In genomic region chr5:51547442-51548035, GRCm38 (mm10) we compare ENCODE assay signal across 29 mouse cellular contexts. TPM values are rescaled to one million over a fixed set of nuclear protein-coding genes. Genes with fewer than 3 reads are reported as not detected.
DNase-seq lines count a peak whose midpoint lies in the region; ATAC-seq lines count a peak whose summit lies in the region.
"Had no signal": no experiment of that assay in that cellular context is flagged by ENCODE, and none has a peak within 500 bp of the region (broad histone marks: within the 10 kb centered on the region; RNA-seq: fewer than 3 reads in every experiment).

No protein-coding gene starts in this region.

- H3K9me3 ChIP-seq in forebrain, embryonic 15.5 days, result no peaks in the 10 kb centered on the region
- H3K9me3 ChIP-seq in forebrain, embryonic 10.5 days, result no peaks in the 10 kb centered on the region
- no peaks in the 10 kb centered on the region for H3K9me3 ChIP-seq in heart, embryonic 14.5 days (ENCODE audit: control insufficient read depth, low read length)
- no peaks in the 10 kb centered on the region for H3K9me3 ChIP-seq in midbrain, embryonic 11.5 days (ENCODE audit: control insufficient read depth, low read length)
- H3K9me3 ChIP-seq in midbrain, embryonic 14.5 days (ENCODE audit: control insufficient read depth, low read length), result no peaks in the 10 kb centered on the region
- H3K9me3 ChIP-seq: embryonic facial prominence, embryonic 10.5 days; embryonic facial prominence, embryonic 15.5 days; hindbrain, embryonic 12.5 days; limb, embryonic 10.5 days; limb, embryonic 15.5 days; liver, embryonic 13.5 days; midbrain, embryonic 13.5 days had no signal

- H3K36me3 ChIP-seq in forebrain, embryonic 15.5 days, result no peaks in the 10 kb centered on the region
- H3K36me3 ChIP-seq in forebrain, embryonic 10.5 days (replicated peaks), result no peaks in the 10 kb centered on the region
- H3K36me3 ChIP-seq in heart, embryonic 14.5 days (ENCODE audit: control insufficient read depth, insufficient read depth, low read length), result peaks cover 47% of the 10 kb centered on the region
- H3K36me3 ChIP-seq in midbrain, embryonic 11.5 days (ENCODE audit: control insufficient read depth, insufficient read depth, low read length), result no peaks in the 10 kb centered on the region
- no peaks in the 10 kb centered on the region for H3K36me3 ChIP-seq in midbrain, embryonic 14.5 days (ENCODE audit: control insufficient read depth, insufficient read depth, low read length)
- H3K36me3 ChIP-seq: embryonic facial prominence, embryonic 10.5 days; embryonic facial prominence, embryonic 15.5 days; hindbrain, embryonic 12.5 days; limb, embryonic 10.5 days; limb, embryonic 15.5 days; liver, embryonic 13.5 days; midbrain, embryonic 13.5 days had no signal

- H3K27ac ChIP-seq in forebrain, embryonic 15.5 days (replicated peaks), result no peak overlapping the region
- no peak overlapping the region for H3K27ac ChIP-seq in forebrain, embryonic 10.5 days
- no peak overlapping the region; a peak in 1 of 4 replicates for H3K27ac ChIP-seq in heart, embryonic 14.5 days (replicated peaks in 1 of 2; ENCODE audit: control insufficient read depth in 1 of 2, insufficient read depth in 1 of 2, low read depth in 2 of 2, low read length in 2 of 2)
- no peak overlapping the region for H3K27ac ChIP-seq in midbrain, embryonic 11.5 days (ENCODE audit: low read depth, low read length)
- H3K27ac ChIP-seq in midbrain, embryonic 14.5 days (replicated peaks; ENCODE audit: low read depth, low read length), result no peak overlapping the region
- H3K27ac ChIP-seq: embryonic facial prominence, embryonic 10.5 days; embryonic facial prominence, embryonic 15.5 days; hindbrain, embryonic 12.5 days; kidney, postnatal 0 days; limb, embryonic 10.5 days; limb, embryonic 15.5 days; liver, embryonic 13.5 days; midbrain, embryonic 13.5 days had no signal

- no peaks in the 10 kb centered on the region for H3K27me3 ChIP-seq in forebrain, embryonic 15.5 days
- H3K27me3 ChIP-seq in forebrain, embryonic 10.5 days (ENCODE audit: poor library complexity, severe bottlenecking), result peaks cover 6% of the 10 kb centered on the region; the same call in 1 of the 2 replicates
- H3K27me3 ChIP-seq in heart, embryonic 14.5 days (ENCODE audit: control insufficient read depth, insufficient read depth, low read length), result no peaks in the 10 kb centered on the region
- no peaks in the 10 kb centered on the region for H3K27me3 ChIP-seq in midbrain, embryonic 11.5 days (ENCODE audit: control insufficient read depth, insufficient read depth, low read length)
- 0 out of 2 replicates have a peak, but pooled peaks cover 4% of the 10 kb centered on the region for H3K27me3 ChIP-seq in midbrain, embryonic 14.5 days (ENCODE audit: control insufficient read depth, insufficient read depth, low read length)
- H3K27me3 ChIP-seq: embryonic facial prominence, embryonic 15.5 days; hindbrain, embryonic 12.5 days; liver, embryonic 13.5 days had no signal

- H3K4me3 ChIP-seq in forebrain, embryonic 15.5 days, result no peak overlapping the region
- no peak overlapping the region for H3K4me3 ChIP-seq in forebrain, embryonic 10.5 days
- H3K4me3 ChIP-seq in heart, embryonic 14.5 days (ENCODE audit: control insufficient read depth in 1 of 2, insufficient read depth in 1 of 2, low read depth in 1 of 2, low read length in 2 of 2), result no peak overlapping the region
- H3K4me3 ChIP-seq in midbrain, embryonic 11.5 days (ENCODE audit: low read depth, low read length), result no peak overlapping the region
- no peak overlapping the region for H3K4me3 ChIP-seq in midbrain, embryonic 14.5 days (replicated peaks; ENCODE audit: low read depth, low read length)
- H3K4me3 ChIP-seq: embryonic facial prominence, embryonic 10.5 days; embryonic facial prominence, embryonic 15.5 days; hindbrain, embryonic 12.5 days; limb, embryonic 10.5 days; limb, embryonic 15.5 days; liver, embryonic 13.5 days; megakaryocyte, embryonic 14.5 days; midbrain, embryonic 13.5 days had no signal

- H3K9ac ChIP-seq in forebrain, embryonic 15.5 days (replicated peaks), result no peak overlapping the region
- H3K9ac ChIP-seq in heart, embryonic 14.5 days (ENCODE audit: low read length), result peak overlapping the region; percentile 0; the same call in 1 of the 2 replicates
- no peak overlapping the region for H3K9ac ChIP-seq in midbrain, embryonic 11.5 days (ENCODE audit: low read length)
- H3K9ac ChIP-seq in midbrain, embryonic 14.5 days (replicated peaks; ENCODE audit: low read length), result no peak overlapping the region
- H3K9ac ChIP-seq: embryonic facial prominence, embryonic 15.5 days; hindbrain, embryonic 12.5 days; limb, embryonic 15.5 days; liver, embryonic 13.5 days; midbrain, embryonic 13.5 days had no signal

- 0 out of 2 replicates have a peak, but pooled peaks have one; percentile 21 for ATAC-seq in forebrain, embryonic 15.5 days (replicated peaks)
- ATAC-seq in heart, embryonic 14.5 days (ENCODE audit: insufficient number of reproducible peaks, insufficient read depth, low FRiP score, low read depth), result no peak
- no peak for ATAC-seq in midbrain, embryonic 11.5 days (ENCODE audit: low FRiP score)
- no peak for ATAC-seq in midbrain, embryonic 14.5 days (ENCODE audit: low FRiP score, low TSS enrichment)
- ATAC-seq: CD4-positive, CD25-positive, alpha-beta regulatory T cell, adult 4 months; intestine, embryonic 16.5 days; lung, postnatal 0 days; midbrain, embryonic 13.5 days had no signal

- no peak overlapping the region for H3K4me2 ChIP-seq in forebrain, embryonic 15.5 days (replicated peaks)
- peak overlapping the region; percentile 3 for H3K4me2 ChIP-seq in heart, embryonic 14.5 days (ENCODE audit: low read length)
- H3K4me2 ChIP-seq in midbrain, embryonic 11.5 days, result no peak overlapping the region
- no peak overlapping the region for H3K4me2 ChIP-seq in midbrain, embryonic 14.5 days (ENCODE audit: low read length)
- H3K4me2 ChIP-seq: embryonic facial prominence, embryonic 15.5 days; hindbrain, embryonic 12.5 days; limb, embryonic 15.5 days; liver, embryonic 13.5 days; midbrain, embryonic 13.5 days had no signal

- H3K4me1 ChIP-seq in forebrain, embryonic 15.5 days, result peaks cover 14% of the 10 kb centered on the region
- peaks cover 10% of the 10 kb centered on the region for H3K4me1 ChIP-seq in forebrain, embryonic 10.5 days
- H3K4me1 ChIP-seq in heart, embryonic 14.5 days (ENCODE audit: control insufficient read depth in 2 of 2, insufficient read depth in 2 of 2, low read length in 2 of 2), result peaks cover 16 to 58% of the 10 kb centered on the region in 2 experiments
- H3K4me1 ChIP-seq in midbrain, embryonic 11.5 days (ENCODE audit: control insufficient read depth, insufficient read depth, low read length), result no peaks in the 10 kb centered on the region
- H3K4me1 ChIP-seq in midbrain, embryonic 14.5 days (ENCODE audit: control insufficient read depth, insufficient read depth, low read length), result peaks cover 6% of the 10 kb centered on the region
- H3K4me1 ChIP-seq: embryonic facial prominence, embryonic 10.5 days; embryonic facial prominence, embryonic 15.5 days; hindbrain, embryonic 12.5 days had no signal

- DNase-seq in forebrain, embryonic 10.5 days (ENCODE audit: extremely low spot score, low spot score), result no peak
- DNase-seq in heart, postnatal 25 days (ENCODE audit: low spot score), result no peak
- peak; percentile 33 for DNase-seq in midbrain, embryonic 11.5 days (ENCODE audit: low spot score, missing footprints)
- no peak for DNase-seq in midbrain, embryonic 14.5 days
- DNase-seq in testis, postnatal 10 days (ENCODE audit: low spot score), result no peak
- DNase-seq: adrenal gland, postnatal 25 days; cerebellum, adult 2 months; cerebellum, postnatal 25 days; gastrocnemius, postnatal 25 days; kidney, adult 8-10 months; kidney, postnatal 4 days; layer of hippocampus, adult 9-11 months; liver, embryonic 13.5 days; lung, adult 18-20 months; lung, postnatal 4 days; right cerebral cortex, postnatal 14 days had no signal

- 24% methylated on average over 6 of the region's 6 CpGs for WGBS in forebrain, embryonic 15.5 days
- WGBS in forebrain, embryonic 10.5 days, result 82% methylated on average over 6 of the region's 6 CpGs
- 57% methylated on average over 6 of the region's 6 CpGs for WGBS in heart, embryonic 14.5 days
- WGBS in midbrain, embryonic 11.5 days, result 89% methylated on average over 6 of the region's 6 CpGs
- WGBS in midbrain, embryonic 14.5 days, result 83% methylated on average over 6 of the region's 6 CpGs

- intact Hi-C loops in heart, postnatal 25 days (cut with DNase I), result no loop called here

RNA-seq across cellular contexts. Expression of gene Ppargc1a, which starts 20.0 kb away (rescaled TPM):
- polyA plus RNA-seq in forebrain, embryonic 15.5 days (2015; fragmentation: Nextera tagmentation; extraction: Ambion mirVana), result 7.2 and 7.9 TPM in 2 replicates
- 2.0 and 2.6 TPM in 2 replicates for polyA plus RNA-seq in forebrain, embryonic 10.5 days (2016; fragmentation: Nextera tagmentation; extraction: Ambion mirVana)
- polyA plus RNA-seq in heart, embryonic 14.5 days (2014; fragmentation: Nextera tagmentation; extraction: Ambion mirVana), result 66.9 and 73.8 TPM in 2 replicates
- 100 to 1,000 TPM; 132 to 133 TPM for total RNA-seq in heart, postnatal 25 days (2021)
- polyA plus RNA-seq in midbrain, embryonic 11.5 days (2014; fragmentation: Nextera tagmentation; extraction: Ambion mirVana), result 2.6 and 3.3 TPM in 2 replicates
- 13.0 and 13.7 TPM in 2 replicates for polyA plus RNA-seq in midbrain, embryonic 14.5 days (2014; fragmentation: Nextera tagmentation; extraction: Ambion mirVana)
